Mouse (Mus musculus) midbrain, embryonic 14.5 days (tissue): ENCODE results near the gene Olfr559. TPM values are rescaled to one million over a fixed set of nuclear protein-coding genes. Genes with fewer than 3 reads are reported as not detected.

Source experiments
- ATAC-seq: fragments of 200-750 bp; cut with Nextera tagmentation; 2 replicates; pipeline ENCODE4 v1.8.0; 2017; ENCODE audit warnings: moderate number of reproducible peaks, moderate library complexity; ENCODE audit not compliant: low FRiP score, low TSS enrichment
- DNase-seq: peaks from one replicate; pipeline ENCODE4 v3.0.0-alpha.2; 2015
- H3K27ac ChIP-seq: fragments of 300-500 bp; sonication (generic); replicated peaks from 2 replicates; pipeline ENCODE4 v1.5.1; 2014; ENCODE audit warnings: mild to moderate bottlenecking, low read depth, low read length, moderate library complexity
- H3K27me3 ChIP-seq: fragments of 300-500 bp; sonication (generic); 2 replicates; pipeline ENCODE4 v1.6.1; 2014; ENCODE audit warnings: low read length, control low read depth, mixed read lengths; ENCODE audit not compliant: control insufficient read depth, insufficient read depth
- H3K36me3 ChIP-seq: fragments of 300-500 bp; sonication (generic); 2 replicates; pipeline ENCODE4 v1.6.1; 2014; ENCODE audit warnings: low read length, control low read depth; ENCODE audit not compliant: control insufficient read depth, insufficient read depth
- H3K4me1 ChIP-seq: fragments of 300-500 bp; sonication (generic); 2 replicates; pipeline ENCODE4 v1.6.1; 2014; ENCODE audit warnings: mild to moderate bottlenecking, antibody characterized with exemption, low read length, control low read depth; ENCODE audit not compliant: control insufficient read depth, insufficient read depth
- H3K4me2 ChIP-seq: fragments of 300-500 bp; sonication (generic); 2 replicates; pipeline ENCODE4 v1.6.1; 2014; ENCODE audit warnings: mild to moderate bottlenecking, low read length, moderate library complexity
- H3K4me3 ChIP-seq: fragments of 300-500 bp; sonication (generic); replicated peaks from 2 replicates; pipeline ENCODE4 v1.5.1; 2014; ENCODE audit warnings: low read depth, low read length
- H3K9ac ChIP-seq: fragments of 300-500 bp; sonication (generic); replicated peaks from 2 replicates; pipeline ENCODE4 v1.6.1; 2014; ENCODE audit warnings: mild to moderate bottlenecking, low read length, moderate library complexity
- H3K9me3 ChIP-seq: fragments of 300-500 bp; sonication (generic); 2 replicates; pipeline ENCODE4 v1.6.1; 2016; ENCODE audit warnings: low read length, control low read depth, mixed read lengths; ENCODE audit not compliant: control insufficient read depth
- WGBS: fragments of 180-500 bp; shearing (Covaris S2); extraction: QIAGEN DNeasy Blood & Tissue Kit; methylation state at CpG from one replicate; pipeline ENCODE4 v1.1.7; 2014; 5-methylcytosine and 5-hydroxymethylcytosine counted together
- polyA plus RNA-seq: library from polyadenylated mRNA; unstranded; fragments of >200 nt; fragmentation: Nextera tagmentation; extraction: Ambion mirVana; gene quantifications from 2 replicates; pipeline ENCODE4 v1.2.1, GENCODE M21; 2014

Olfr559 gene
- polyA plus RNA-seq, 1 experiment from 2014 or later: not detected

GRCm38 (mm10) chr7:102695358-102696125 lies 31.7 kb downstream of the Olfr559 start, which contains the start of gene Olfr557:
TSS of gene Olfr557 (plus strand) at chr7:102695910.
- Histone ChIP-seq H3K36me3 (no peaks in the 10 kb centered on the region), H3K9me3 (no peaks in the 10 kb centered on the region), H3K27ac (no peak within 1 kb of the TSS), H3K4me2 (no peak within 1 kb of the TSS), H3K27me3 (no peaks in the 10 kb centered on the region), H3K9ac (no peak within 1 kb of the TSS), H3K4me3 (no peak within 1 kb of the TSS), H3K4me1 (no peaks in the 10 kb centered on the region)
- WGBS: 80% methylated on average over 5 of the region's 5 CpGs
- peak; percentile 72 for DNase-seq
- no peak for ATAC-seq

DNA sequence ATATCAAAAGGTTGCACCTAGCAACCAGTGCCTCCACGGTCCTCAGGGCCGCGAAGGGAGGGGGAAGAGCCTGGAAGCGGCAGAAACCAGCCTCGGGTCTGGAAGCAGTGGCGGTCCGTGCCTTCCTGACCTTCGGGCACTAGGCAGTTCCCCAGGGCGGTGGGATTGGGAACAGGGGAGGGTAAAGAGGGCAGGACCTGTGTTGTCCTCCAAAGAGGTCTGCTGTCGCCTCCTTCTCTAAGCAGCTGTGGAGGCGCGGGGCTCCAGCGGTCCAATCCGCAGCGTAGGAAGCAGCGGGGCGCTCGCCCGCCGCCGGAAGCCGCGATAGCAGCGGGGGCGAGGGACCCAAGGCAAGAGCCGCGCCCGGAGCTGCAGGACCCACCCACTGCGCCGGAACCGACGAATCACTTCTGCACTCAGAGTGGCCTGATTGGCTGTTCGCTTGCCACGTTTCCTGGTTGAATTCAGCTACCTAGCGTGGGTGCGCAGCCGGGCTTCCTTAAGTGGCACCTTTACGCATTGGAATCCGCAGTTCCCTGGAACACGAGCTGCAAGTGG lies 40.3 kb downstream of the Olfr559 start, which contains the start of gene Trim68:
Trim68 (minus strand) TSS at position 384 of the 558 bp plus-strand sequence.
- WGBS: under 1% methylated on average over 40 of the region's 40 CpGs
- 0 out of 2 replicates have a peak, but pooled peaks cover 3% of the 10 kb centered on the region for H3K4me1 ChIP-seq

DNA sequence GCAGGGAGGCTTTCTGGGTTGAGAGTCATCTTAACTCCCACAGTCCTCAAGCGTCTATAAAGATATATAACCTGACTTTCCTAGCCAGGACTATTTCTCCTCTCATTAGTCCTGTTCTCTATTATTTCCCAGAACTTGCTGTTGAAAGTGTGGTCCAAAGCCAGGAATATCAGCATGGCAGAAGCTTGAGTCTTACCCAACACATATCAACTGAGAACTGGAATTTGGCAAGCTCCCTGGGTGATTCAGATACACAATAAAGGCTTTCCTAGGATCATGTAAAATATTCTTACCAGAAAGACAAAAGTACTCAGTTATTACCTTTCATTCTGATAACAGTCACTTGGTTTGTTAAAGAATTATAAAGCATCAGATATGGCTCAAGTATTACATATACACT lies 45.4 kb downstream of the Olfr559 start:
- Histone ChIP-seq H3K27me3 (no peaks in the 10 kb centered on the region), H3K4me3 (no peak overlapping the region), H3K27ac (no peak overlapping the region), H3K4me2 (no peak overlapping the region), H3K36me3 (no peaks in the 10 kb centered on the region), H3K9me3 (no peaks in the 10 kb centered on the region), H3K9ac (no peak overlapping the region), H3K4me1 (no peaks in the 10 kb centered on the region)
- ATAC-seq (no peak), DNase-seq (no peak)
- WGBS: 93% methylated on average over 1 of the region's 1 CpGs

More for the DNA sequence above, 40.3 kb downstream of the Olfr559 start, which contains the start of gene Trim68:
- Histone ChIP-seq H3K9ac (peak within 1 kb of the TSS; percentile 62), H3K36me3 (no peaks in the 10 kb centered on the region), H3K27me3 (no peaks in the 10 kb centered on the region), H3K27ac (peak within 1 kb of the TSS; percentile 57; the same call in 1 of the 2 replicates), H3K4me2 (peak within 1 kb of the TSS; percentile 65), H3K9me3 (no peaks in the 10 kb centered on the region), H3K4me3 (peak within 1 kb of the TSS; percentile 61)
- peak; percentile 96 for DNase-seq
- ATAC-seq: peak; percentile 99

GRCm38 (mm10) chr7:102676225-102676624 lies 51.1 kb downstream of the Olfr559 start:
- no peak overlapping the region for H3K4me2 ChIP-seq
- H3K27ac ChIP-seq: no peak overlapping the region
- DNase-seq: no peak
- no peak for ATAC-seq
- no peak overlapping the region for H3K4me3 ChIP-seq
- no peak overlapping the region for H3K9ac ChIP-seq
- WGBS: 84% methylated on average over 2 of the region's 2 CpGs
- no peaks in the 10 kb centered on the region for H3K27me3 ChIP-seq
- no peaks in the 10 kb centered on the region for H3K4me1 ChIP-seq
- no peaks in the 10 kb centered on the region for H3K9me3 ChIP-seq
- no peaks in the 10 kb centered on the region for H3K36me3 ChIP-seq

Other genes starting within 250 kb of the Olfr559 start
- gene Olfr543, start 245.8 kb downstream of the Olfr559 start, polyA plus RNA-seq: 0.61 and 0.74 TPM in 2 replicates
- gene Olfr544, start 239.2 kb downstream of the Olfr559 start, polyA plus RNA-seq: 0.14 and 0.22 TPM in 2 replicates
- 0.20 TPM in 1 of 2 replicates, not detected in the other for gene Olfr545, start 227.9 kb downstream of the Olfr559 start, polyA plus RNA-seq
- not detected in 2 replicates for gene Olfr547, start 192.7 kb downstream of the Olfr559 start, polyA plus RNA-seq
- gene Olfr548-ps1, start 186.6 kb downstream of the Olfr559 start, polyA plus RNA-seq: not detected in 2 replicates
- not detected in 2 replicates for gene Olfr549, start 177.6 kb downstream of the Olfr559 start, polyA plus RNA-seq
- 0.61 TPM in 1 of 2 replicates, not detected in the other for gene Trim21, start 162.0 kb downstream of the Olfr559 start, polyA plus RNA-seq
- gene Olfr550, start 156.0 kb downstream of the Olfr559 start, polyA plus RNA-seq: not detected in 2 replicates
- gene Olfr551, start 135.6 kb downstream of the Olfr559 start, polyA plus RNA-seq: not detected in 2 replicates
- gene Olfr552, start 129.7 kb downstream of the Olfr559 start, polyA plus RNA-seq: not detected in 2 replicates
- gene Olfr553, start 109.3 kb downstream of the Olfr559 start, polyA plus RNA-seq: not detected in 2 replicates
- gene Olfr554, start 89.1 kb downstream of the Olfr559 start, polyA plus RNA-seq: not detected in 2 replicates
- gene Olfr555, start 68.7 kb downstream of the Olfr559 start, polyA plus RNA-seq: not detected in 2 replicates
- not detected in 2 replicates for gene Olfr556, start 62.6 kb downstream of the Olfr559 start, polyA plus RNA-seq
- 6.5 and 8.1 TPM in 2 replicates for gene Trim68, start 40.2 kb downstream of the Olfr559 start, polyA plus RNA-seq
- gene Olfr557, start 31.6 kb downstream of the Olfr559 start, polyA plus RNA-seq: not detected in 2 replicates
- gene Olfr558, start 25.3 kb downstream of the Olfr559 start, polyA plus RNA-seq: not detected in 2 replicates
- gene Olfr33, start 8.4 kb downstream of the Olfr559 start, polyA plus RNA-seq: not detected in 2 replicates
- not detected in 2 replicates for gene Olfr560, start 31.9 kb upstream of the Olfr559 start, polyA plus RNA-seq
- gene Olfr78, start 32.0 kb upstream of the Olfr559 start, polyA plus RNA-seq: not detected in 2 replicates
- gene Olfr561, start 43.7 kb upstream of the Olfr559 start, polyA plus RNA-seq: not detected in 2 replicates
- not detected in 2 replicates for gene Olfr564, start 76.0 kb upstream of the Olfr559 start, polyA plus RNA-seq
- gene Olfr566, start 131.3 kb upstream of the Olfr559 start, polyA plus RNA-seq: not detected in 2 replicates
- not detected in 2 replicates for gene Olfr568, start 149.6 kb upstream of the Olfr559 start, polyA plus RNA-seq
- not detected in 2 replicates for gene Olfr569, start 163.4 kb upstream of the Olfr559 start, polyA plus RNA-seq
- not detected in 2 replicates for gene Olfr570, start 167.1 kb upstream of the Olfr559 start, polyA plus RNA-seq
- gene Olfr571, start 190.0 kb upstream of the Olfr559 start, polyA plus RNA-seq: not detected in 2 replicates
- not detected in 2 replicates for gene Olfr572, start 196.9 kb upstream of the Olfr559 start, polyA plus RNA-seq
- gene Olfr573-ps1, start 215.1 kb upstream of the Olfr559 start, polyA plus RNA-seq: not detected in 2 replicates
- not detected in 2 replicates for gene Olfr574, start 221.0 kb upstream of the Olfr559 start, polyA plus RNA-seq
- not detected in 2 replicates for gene Olfr575, start 231.3 kb upstream of the Olfr559 start, polyA plus RNA-seq
- gene Olfr576, start 235.2 kb upstream of the Olfr559 start, polyA plus RNA-seq: not detected in 2 replicates
- not detected in 2 replicates for gene Olfr577, start 248.5 kb upstream of the Olfr559 start, polyA plus RNA-seq